18 mouse cellular contexts compared by ENCODE assay signal in genomic region chr10:19964105-19964504, GRCm38 (mm10).
"Had no signal": no experiment of that assay in that cellular context is flagged by ENCODE, and none has a peak within 500 bp of the region (broad histone marks: within the 10 kb centered on the region; RNA-seq: fewer than 3 reads in every experiment).

No protein-coding gene starts in this region.

- H3K4me2 ChIP-seq: liver, embryonic 12.5 days; midbrain, embryonic 13.5 days; midbrain, embryonic 15.5 days; neural tube, embryonic 13.5 days; neural tube, embryonic 15.5 days had no signal

- H3K4me3 ChIP-seq: liver, embryonic 12.5 days; midbrain, embryonic 10.5 days; midbrain, embryonic 13.5 days; midbrain, embryonic 15.5 days; myocyte; neural tube, embryonic 13.5 days; neural tube, embryonic 15.5 days had no signal

- ATAC-seq: liver, embryonic 12.5 days; midbrain, embryonic 13.5 days; midbrain, embryonic 15.5 days had no signal

- DNase-seq: lung, adult 18-20 months; lung, postnatal 4 days; retina, postnatal 1 day; right cerebral cortex, adult 18-20 months; right cerebral cortex, postnatal 25 days; right cerebral cortex, postnatal 4 days; spleen, adult 18-20 months; thymus, adult 18-20 months; thymus, postnatal 14 days; thymus, postnatal 36 days had no signal

- H3K9me3 ChIP-seq: liver, embryonic 12.5 days; midbrain, embryonic 10.5 days; midbrain, embryonic 13.5 days; midbrain, embryonic 15.5 days; neural tube, embryonic 13.5 days; neural tube, embryonic 15.5 days had no signal

- H3K9ac ChIP-seq: liver, embryonic 12.5 days; liver, embryonic 14.5 days; midbrain, embryonic 13.5 days; midbrain, embryonic 15.5 days; neural tube, embryonic 13.5 days; neural tube, embryonic 15.5 days had no signal

- H3K36me3 ChIP-seq: liver, embryonic 12.5 days; midbrain, embryonic 10.5 days; midbrain, embryonic 13.5 days; midbrain, embryonic 15.5 days; neural tube, embryonic 13.5 days; neural tube, embryonic 15.5 days had no signal

- H3K27me3 ChIP-seq: liver, embryonic 12.5 days; midbrain, embryonic 13.5 days; midbrain, embryonic 15.5 days; neural tube, embryonic 13.5 days; neural tube, embryonic 15.5 days had no signal

- H3K27ac ChIP-seq: liver, embryonic 12.5 days; liver, embryonic 14.5 days; midbrain, embryonic 10.5 days; midbrain, embryonic 13.5 days; midbrain, embryonic 15.5 days; neural tube, embryonic 13.5 days; neural tube, embryonic 15.5 days had no signal

- H3K4me1 ChIP-seq: liver, embryonic 12.5 days; midbrain, embryonic 13.5 days; midbrain, embryonic 15.5 days; neural tube, embryonic 13.5 days; neural tube, embryonic 15.5 days had no signal
